Mouse (Mus musculus) small intestine, adult 2 months (tissue): ENCODE measurements around the gene Fen1. TPM values are rescaled to one million over a fixed set of nuclear protein-coding genes. Genes with fewer than 3 reads are reported as not detected.
A peak's percentile ranks its signal among the peaks of the same experiment; 100 is the strongest.

Experiments
- H3K27ac ChIP-seq: fragments of 200-500 bp; 2 replicates; pipeline ENCODE4 v1.5.1; 2012; ENCODE audit warnings: low read depth, low read length, control low read depth, inconsistent platforms; ENCODE audit not compliant: insufficient read depth
- H3K27me3 ChIP-seq: fragments of 200-500 bp; 2 replicates; pipeline ENCODE4 v1.6.1; 2012; ENCODE audit warnings: mild to moderate bottlenecking, moderate library complexity, low read length, inconsistent platforms; ENCODE audit not compliant: control insufficient read depth, insufficient read depth
- H3K36me3 ChIP-seq: fragments of 200-500 bp; 2 replicates; pipeline ENCODE4 v1.6.1; 2012; ENCODE audit warnings: mild to moderate bottlenecking, low read length, control low read depth, inconsistent platforms; ENCODE audit not compliant: control insufficient read depth, insufficient read depth
- H3K4me1 ChIP-seq: fragments of 200-500 bp; 2 replicates; pipeline ENCODE4 v1.6.1; 2012; ENCODE audit warnings: low read length, inconsistent platforms, mixed read lengths; ENCODE audit not compliant: control insufficient read depth, insufficient read depth, insufficient read length
- H3K4me3 ChIP-seq: fragments of 200-500 bp; 2 replicates; pipeline ENCODE4 v1.5.1; 2012; ENCODE audit warnings: low read depth, mild to moderate bottlenecking, control low read depth, inconsistent platforms, low read length, moderate library complexity
- CTCF ChIP-seq: fragments of 200-500 bp; IDR thresholded peaks from 2 replicates; pipeline ENCODE4 v1.5.1; 2012; ENCODE audit warnings: low read depth, mild to moderate bottlenecking, control low read depth, inconsistent platforms, low read length, moderate library complexity, mixed read lengths; ENCODE audit not compliant: insufficient replicate concordance, insufficient read length; ENCODE audit errors: extremely low read depth
- POLR2A ChIP-seq: fragments of 200-500 bp; IDR thresholded peaks from 2 replicates; pipeline ENCODE4 v1.6.1; 2012; ENCODE audit warnings: low read depth, mild to moderate bottlenecking, control low read depth, inconsistent platforms, low read length, moderate library complexity
- WGBS: fragments of 180-500 bp; shearing (Covaris S2); methylation state at CpG from one replicate; pipeline ENCODE4 v1.1.7; 2018; 5-methylcytosine and 5-hydroxymethylcytosine counted together
- polyA plus RNA-seq: library from polyadenylated mRNA; depleted of rRNA; stranded (reverse); fragments of >200 nt; gene quantifications from 2 replicates; pipeline ENCODE4 v1.2.3, GENCODE M21; 2012; rRNA removed

The Fen1 gene
- 8.3 and 13.1 TPM in 2 replicates for polyA plus RNA-seq

DNA sequence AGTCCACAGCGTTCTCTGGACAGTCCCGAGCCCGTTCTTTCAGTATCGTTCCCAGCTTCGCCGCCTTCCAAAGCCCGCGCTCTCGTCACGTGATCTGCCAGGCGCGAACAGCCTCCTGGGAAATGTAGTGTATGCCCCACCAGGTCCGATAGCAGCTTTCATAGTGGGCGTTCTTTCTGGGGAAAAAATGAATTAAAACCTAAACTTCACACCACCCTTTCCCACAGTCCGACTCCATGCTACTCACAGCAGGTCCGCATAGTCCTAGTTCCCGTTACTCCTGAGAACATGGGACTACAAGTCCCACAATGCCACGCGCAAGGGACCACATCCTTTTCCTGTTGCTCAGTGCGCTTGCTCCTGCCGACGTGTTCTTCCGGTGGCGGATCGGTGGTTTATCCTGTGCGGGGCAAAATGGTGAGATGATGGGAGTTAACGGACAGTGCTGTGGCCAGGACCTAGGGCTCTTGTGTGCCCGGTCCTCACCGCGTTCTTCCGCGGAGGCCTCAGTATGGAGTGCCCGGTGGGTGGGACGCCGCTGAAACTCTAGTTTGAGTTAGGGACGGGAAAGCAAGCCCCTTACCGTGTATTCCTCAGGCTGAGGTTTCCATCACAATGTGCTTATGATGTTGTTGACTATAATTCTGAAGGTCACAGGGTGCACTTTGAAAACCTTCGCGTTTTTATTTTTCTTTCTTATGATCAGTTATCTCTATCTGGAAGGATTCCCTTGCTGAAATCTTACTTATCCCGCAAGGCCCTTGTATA, at the start of gene Fen1, which contains the start of gene Tmem258:
Gene Fen1 (minus strand): TSS at position 322 of the 768 bp plus-strand sequence.
Gene Tmem258 (plus strand): TSS at position 167 of the 768 bp plus-strand sequence.
- WGBS: under 1% methylated on average over 40 of the region's 40 CpGs
- H3K4me1 ChIP-seq: no peaks in the 10 kb centered on the region
- H3K27ac ChIP-seq: peak within 1 kb of the TSS; percentile 73
- TF ChIP-seq POLR2A: peak; percentile 40
- TF ChIP-seq CTCF: no peak
- H3K4me3 ChIP-seq: peak within 1 kb of the TSS; percentile 81
- H3K36me3 ChIP-seq: peaks cover 36% of the 10 kb centered on the region
- H3K27me3 ChIP-seq: no peaks in the 10 kb centered on the region

DNA sequence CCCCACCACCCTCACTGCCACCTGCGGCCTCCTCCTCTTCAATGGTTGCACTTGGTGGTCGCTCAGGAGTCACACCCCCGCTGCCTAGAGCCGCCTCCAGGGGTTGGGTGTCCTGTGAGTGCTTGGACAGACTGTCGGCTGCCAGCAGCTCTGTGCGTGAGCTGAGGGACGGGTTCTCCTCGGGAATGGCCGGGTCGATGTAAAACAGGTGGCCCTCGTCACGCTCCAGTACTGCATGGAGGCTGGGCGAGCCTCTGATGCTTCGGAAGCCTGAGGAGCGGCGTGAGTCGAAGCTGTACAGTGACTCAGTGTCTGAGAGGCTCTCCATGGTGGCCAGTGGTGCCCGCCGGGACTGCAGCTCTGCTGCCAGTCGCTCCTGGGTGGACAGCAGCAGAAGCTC, 44.2 kb upstream of the Fen1 start:
- Histone ChIP-seq H3K27me3 (no peaks in the 10 kb centered on the region), H3K36me3 (no peaks in the 10 kb centered on the region), H3K4me1 (no peaks in the 10 kb centered on the region), H3K4me3 (no peak overlapping the region), H3K27ac (no peak overlapping the region)
- no peak for TF ChIP-seq CTCF
- TF ChIP-seq POLR2A: no peak
- 74% methylated on average over 20 of the region's 20 CpGs for WGBS

GRCm38 (mm10) chr19:10247165-10247564, 43.2 kb upstream of the Fen1 start:
- Histone ChIP-seq H3K27ac (no peak overlapping the region), H3K36me3 (no peaks in the 10 kb centered on the region), H3K27me3 (no peaks in the 10 kb centered on the region), H3K4me3 (no peak overlapping the region), H3K4me1 (no peaks in the 10 kb centered on the region)
- TF ChIP-seq POLR2A: no peak
- TF ChIP-seq CTCF: no peak
- WGBS: 60% methylated on average over 6 of the region's 6 CpGs

- no peaks in the 10 kb centered on the region for H3K36me3 ChIP-seq
- no peaks in the 10 kb centered on the region for H3K27me3 ChIP-seq
- no peak for TF ChIP-seq POLR2A
- peak; percentile 78; the same call in 1 of the 2 replicates for TF ChIP-seq CTCF
- peaks cover under 1% of the 10 kb centered on the region; the same call in 1 of the 2 replicates for H3K4me1 ChIP-seq
- no peak overlapping the region for H3K4me3 ChIP-seq
- 6% methylated on average over 3 of the region's 3 CpGs for WGBS
- H3K27ac ChIP-seq: no peak overlapping the region
These were observed 40.2 kb upstream of the Fen1 start for GRCm38 (mm10) chr19:10244183-10244582.

DNA sequence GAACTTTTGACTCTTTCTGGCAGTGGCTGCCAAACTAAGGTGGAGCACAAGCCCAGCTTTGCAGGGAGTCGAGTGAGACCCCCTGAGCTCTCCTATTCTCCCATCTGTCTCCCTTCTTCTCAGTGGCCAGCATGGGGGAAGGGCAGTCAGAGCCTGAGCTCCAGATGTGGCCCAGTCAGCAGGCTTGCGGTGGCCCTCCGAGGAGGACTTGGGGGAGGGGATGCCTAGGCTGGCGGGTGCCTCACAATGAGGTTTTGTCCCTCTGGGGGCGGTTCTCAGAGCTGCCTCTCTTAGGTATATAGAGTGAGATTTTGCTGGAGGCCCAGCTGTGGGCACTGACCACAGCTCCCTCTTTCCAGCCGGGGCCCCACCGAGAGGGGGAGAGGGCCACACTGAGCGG, 38.9 kb upstream of the Fen1 start:
- WGBS: 74% methylated on average over 8 of the region's 8 CpGs
- no peaks in the 10 kb centered on the region for H3K27me3 ChIP-seq
- H3K4me3 ChIP-seq: no peak overlapping the region
- H3K4me1 ChIP-seq: peaks cover 6% of the 10 kb centered on the region
- H3K36me3 ChIP-seq: no peaks in the 10 kb centered on the region
- TF ChIP-seq CTCF (no peak), POLR2A (no peak)
- no peak overlapping the region for H3K27ac ChIP-seq

DNA sequence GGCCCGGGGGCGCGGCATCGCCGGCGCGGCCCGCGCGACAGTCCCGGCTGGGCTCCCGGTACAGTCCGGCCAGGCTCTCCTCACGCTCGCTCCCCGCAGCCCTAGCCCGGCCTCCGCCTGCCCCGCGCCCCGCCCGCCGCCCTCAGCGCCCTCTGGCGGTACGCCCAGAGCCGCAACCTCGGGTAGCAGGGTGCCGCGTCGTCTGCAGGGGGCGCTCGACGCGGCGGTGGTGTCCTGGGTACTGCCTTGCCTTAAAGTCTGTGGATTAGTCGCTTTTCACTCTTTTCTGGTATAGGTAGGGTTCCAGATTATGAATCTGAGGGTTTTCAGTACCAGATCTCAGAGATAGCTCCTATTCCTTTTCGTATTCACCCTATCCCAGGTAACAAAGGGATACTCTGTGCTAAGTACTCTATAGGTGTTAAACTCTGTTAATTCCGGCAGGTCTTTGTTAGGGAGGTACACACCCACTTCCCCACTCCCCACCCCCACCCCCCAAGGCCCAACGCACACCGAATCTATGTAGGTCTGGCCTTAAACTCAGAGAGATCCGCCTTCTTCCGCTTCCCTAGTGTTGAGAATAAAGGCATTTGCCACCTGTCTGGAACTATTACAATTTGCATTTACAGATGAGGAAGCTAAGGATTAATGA, 36.8 kb upstream of the Fen1 start, which contains the start of gene Myrf:
Gene Myrf (minus strand): TSS at position 95 of the 652 bp plus-strand sequence.
- WGBS: 7% methylated on average over 43 of the region's 43 CpGs
- H3K36me3 ChIP-seq: no peaks in the 10 kb centered on the region
- no peaks in the 10 kb centered on the region for H3K27me3 ChIP-seq
- peaks cover 20% of the 10 kb centered on the region for H3K4me1 ChIP-seq
- H3K4me3 ChIP-seq: peak within 1 kb of the TSS; percentile 71
- H3K27ac ChIP-seq: peak within 1 kb of the TSS; percentile 4
- TF ChIP-seq CTCF (peak; percentile 99), POLR2A (no peak)
